Mouse (Mus musculus) megakaryocyte, embryonic 14.5 days (primary cell): Measurements from ENCODE around the gene Fam81b. TPM values are rescaled to one million over a fixed set of nuclear protein-coding genes. Genes with fewer than 3 reads are reported as not detected.
"Not testable (repeated sequence)": the region's sequence is repeated elsewhere in the genome, so short reads cannot be mapped to it uniquely, and the experiment has no call there.

Source experiments
- H3K27me3 ChIP-seq: replicated peaks from 2 replicates; pipeline ENCODE3; 2012; ENCODE audit warnings: inconsistent platforms
- H3K36me3 ChIP-seq: replicated peaks from 2 replicates; pipeline ENCODE3; 2012; ENCODE audit warnings: low read length, inconsistent platforms, mixed read lengths
- H3K4me1 ChIP-seq: 2 replicates; pipeline ENCODE4 v1.6.1; 2012; ENCODE audit warnings: inconsistent platforms
- H3K4me3 ChIP-seq: replicated peaks from 2 replicates; pipeline ENCODE3; 2012; ENCODE audit warnings: moderate library complexity, mild to moderate bottlenecking, inconsistent platforms
- H3K9me3 ChIP-seq: 2 replicates; pipeline ENCODE4 v1.6.1; 2012; ENCODE audit warnings: inconsistent platforms
- FLI1 ChIP-seq: IDR thresholded peaks from 2 replicates; pipeline ENCODE4 v1.6.1; 2012; ENCODE audit warnings: low read length, inconsistent platforms, mixed read lengths
- GATA1 ChIP-seq: IDR thresholded peaks from 3 replicates; pipeline ENCODE4 v1.6.1; 2012; ENCODE audit warnings: mixed read lengths, low read length, inconsistent platforms, borderline replicate concordance
- polyA plus RNA-seq: library from polyadenylated mRNA; stranded (reverse); fragments of >175 nt; gene quantifications from 2 replicates; pipeline ENCODE4 v1.2.3, GENCODE M21; 2012; ENCODE audit warnings: low replicate concordance; ENCODE audit not compliant: insufficient read depth

Gene Fam81b
- not detected in 2 replicates for polyA plus RNA-seq

- H3K4me3 ChIP-seq, result no peak within 1 kb of the TSS
- no peaks in the 10 kb centered on the region for H3K36me3 ChIP-seq
- no peak for TF ChIP-seq GATA1
- TF ChIP-seq FLI1, result no peak
- no peaks in the 10 kb centered on the region for H3K9me3 ChIP-seq
- H3K4me1 ChIP-seq, result 0 out of 2 replicates have a peak, but pooled peaks cover 9% of the 10 kb centered on the region
- H3K27me3 ChIP-seq, result no peaks in the 10 kb centered on the region
These were observed at the start of gene Fam81b for GRCm38 (mm10) chr13:76304637-76305122. Gene Fam81b (minus strand): TSS chr13:76305072.

- H3K4me3 ChIP-seq, H3K27me3 ChIP-seq, H3K4me1 ChIP-seq, H3K36me3 ChIP-seq, H3K9me3 ChIP-seq: not testable (repeated sequence)
These were observed 41.1 kb upstream of the Fam81b start for GRCm38 (mm10) chr13:76345941-76346340.

GRCm38 (mm10) chr13:76318635-76319034 is 13.8 kb upstream of the Fam81b start:
- H3K9me3 ChIP-seq, result peaks cover 6% of the 10 kb centered on the region
- H3K36me3 ChIP-seq, result no peaks in the 10 kb centered on the region
- no peak overlapping the region for H3K4me3 ChIP-seq
- no peaks in the 10 kb centered on the region for H3K27me3 ChIP-seq
- no peaks in the 10 kb centered on the region for H3K4me1 ChIP-seq
- TF ChIP-seq FLI1 (no peak), GATA1 (no peak)

- H3K36me3 ChIP-seq, result no peaks in the 10 kb centered on the region
- H3K27me3 ChIP-seq, result no peaks in the 10 kb centered on the region
- no peaks in the 10 kb centered on the region for H3K4me1 ChIP-seq
- TF ChIP-seq FLI1 (no peak), GATA1 (no peak)
- H3K9me3 ChIP-seq, result peaks cover 3% of the 10 kb centered on the region
- H3K4me3 ChIP-seq, result no peak overlapping the region
These were observed 6.7 kb upstream of the Fam81b start for GRCm38 (mm10) chr13:76311580-76311979.

GRCm38 (mm10) chr13:76308811-76309210 is 3.9 kb upstream of the Fam81b start:
- H3K4me1 ChIP-seq, result 0 out of 2 replicates have a peak, but pooled peaks cover 5% of the 10 kb centered on the region
- no peak overlapping the region for H3K4me3 ChIP-seq
- no peaks in the 10 kb centered on the region for H3K9me3 ChIP-seq
- no peaks in the 10 kb centered on the region for H3K27me3 ChIP-seq
- H3K36me3 ChIP-seq, result no peaks in the 10 kb centered on the region
- TF ChIP-seq FLI1, result no peak

GRCm38 (mm10) chr13:76305655-76306365 is 938 bp upstream of the Fam81b start:
- H3K4me3 ChIP-seq, result no peak overlapping the region
- no peaks in the 10 kb centered on the region for H3K36me3 ChIP-seq
- no peak for TF ChIP-seq FLI1
- TF ChIP-seq GATA1, result no peak

GRCm38 (mm10) chr13:76305241-76305640 is 369 bp upstream of the Fam81b start:
- no peaks in the 10 kb centered on the region for H3K9me3 ChIP-seq
- no peak overlapping the region for H3K4me3 ChIP-seq
- TF ChIP-seq FLI1 (no peak), GATA1 (no peak)
- no peaks in the 10 kb centered on the region for H3K27me3 ChIP-seq
- 0 out of 2 replicates have a peak, but pooled peaks cover 9% of the 10 kb centered on the region for H3K4me1 ChIP-seq
- no peaks in the 10 kb centered on the region for H3K36me3 ChIP-seq

More at GRCm38 (mm10) chr13:76305655-76306365, 938 bp upstream of the Fam81b start:
- H3K27me3 ChIP-seq, result no peaks in the 10 kb centered on the region
- H3K9me3 ChIP-seq, result no peaks in the 10 kb centered on the region
- 0 out of 2 replicates have a peak, but pooled peaks cover 9% of the 10 kb centered on the region for H3K4me1 ChIP-seq

GRCm38 (mm10) chr13:76304201-76304600 is 671 bp downstream of the Fam81b start:
- no peak overlapping the region for H3K4me3 ChIP-seq
- no peaks in the 10 kb centered on the region for H3K27me3 ChIP-seq
- TF ChIP-seq GATA1 (no peak), FLI1 (no peak)
- H3K36me3 ChIP-seq, result no peaks in the 10 kb centered on the region
- no peaks in the 10 kb centered on the region for H3K9me3 ChIP-seq
- 0 out of 2 replicates have a peak, but pooled peaks cover 9% of the 10 kb centered on the region for H3K4me1 ChIP-seq

GRCm38 (mm10) chr13:76303160-76303559 is 1.7 kb downstream of the Fam81b start:
- no peaks in the 10 kb centered on the region for H3K9me3 ChIP-seq
- TF ChIP-seq GATA1 (no peak), FLI1 (no peak)
- H3K36me3 ChIP-seq, result no peaks in the 10 kb centered on the region
- H3K27me3 ChIP-seq, result no peaks in the 10 kb centered on the region
- 0 out of 2 replicates have a peak, but pooled peaks cover 9% of the 10 kb centered on the region for H3K4me1 ChIP-seq
- no peak overlapping the region for H3K4me3 ChIP-seq

GRCm38 (mm10) chr13:76302056-76302455 is 2.8 kb downstream of the Fam81b start:
- TF ChIP-seq FLI1 (no peak), GATA1 (no peak)
- Histone ChIP-seq H3K36me3 (no peaks in the 10 kb centered on the region), H3K4me3 (no peak overlapping the region), H3K4me1 (0 out of 2 replicates have a peak, but pooled peaks cover 9% of the 10 kb centered on the region), H3K9me3 (peaks cover 5% of the 10 kb centered on the region), H3K27me3 (no peaks in the 10 kb centered on the region)
